Mouse (Mus musculus): ENCODE data around the gene Osgin1. TPM values are rescaled to one million over a fixed set of nuclear protein-coding genes. Genes with fewer than 3 reads are reported as not detected.

Gene Osgin1
- total RNA-seq, 2 experiments from 2014 or later: 3.1 to 4.2 TPM

DNA sequence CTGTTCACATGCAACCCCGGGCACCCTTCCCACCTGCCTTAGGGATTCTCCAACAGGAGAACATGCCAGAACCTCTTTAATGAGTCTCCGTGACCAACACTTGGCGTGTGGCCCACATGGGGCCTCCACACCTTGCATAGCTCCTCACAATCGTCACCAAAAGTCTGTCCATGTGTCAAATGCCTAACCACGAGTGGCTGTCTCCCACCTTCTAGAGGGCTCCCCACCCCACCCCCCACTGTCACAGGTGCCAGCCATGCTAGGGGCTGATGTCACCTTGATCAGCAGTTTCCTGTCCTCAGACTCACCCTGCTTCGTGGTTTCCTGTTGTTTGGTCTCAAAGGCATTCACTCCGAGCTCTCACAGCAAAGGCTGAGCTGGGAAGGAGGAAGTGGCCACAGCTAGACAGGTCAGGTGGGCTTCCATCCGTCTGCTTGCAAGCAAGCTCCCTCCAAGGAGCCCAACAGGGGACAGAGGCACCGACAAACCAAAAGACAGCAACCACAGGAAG is 10.2 kb upstream of the Osgin1 start:
- DNase-seq: peak; percentile 73 to 83

- no peak for DNase-seq
These were observed 9.7 kb upstream of the Osgin1 start for GRCm38 (mm10) chr8:119424199-119424733.

DNA sequence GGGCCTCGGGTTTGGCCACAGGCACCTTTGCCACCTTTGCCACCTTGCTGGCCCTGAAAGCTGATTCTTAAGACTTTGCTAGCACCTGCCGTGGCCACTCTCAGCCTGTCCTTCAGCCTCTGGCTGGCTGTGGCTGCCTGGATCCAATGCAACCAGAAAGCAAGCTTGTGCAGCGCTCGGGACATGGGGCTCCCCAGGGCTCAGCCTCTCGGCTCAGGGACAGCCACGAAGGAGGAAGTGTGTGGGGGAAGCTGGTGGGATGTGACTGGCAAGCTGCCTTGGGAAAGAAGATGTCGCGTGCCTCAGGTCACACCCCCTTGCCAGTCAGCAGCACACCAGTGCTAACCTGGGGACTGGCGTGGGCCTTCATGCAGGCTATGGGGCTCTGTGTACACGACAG is 9.2 kb upstream of the Osgin1 start:
- DNase-seq: peak in 1 of 2 experiments; percentile 72

DNA sequence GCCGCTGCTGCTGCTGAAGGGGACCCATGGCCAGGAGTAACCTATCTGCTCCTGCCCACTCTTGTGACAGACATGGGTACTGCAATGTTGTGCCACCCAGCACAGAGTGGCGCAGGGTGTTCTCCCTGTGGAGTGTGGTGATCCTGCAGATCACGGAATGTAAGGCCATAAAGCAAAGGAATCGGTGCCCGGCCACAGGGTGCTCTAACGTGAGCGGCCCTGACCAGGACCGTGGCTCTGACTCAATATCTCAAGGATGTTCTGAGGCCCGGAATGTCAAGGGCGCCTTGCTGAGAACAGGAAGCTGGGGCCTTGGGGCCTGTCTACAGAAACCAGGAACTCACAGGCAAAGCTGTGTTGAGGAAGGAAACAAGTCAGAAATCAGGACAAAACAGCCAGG is 8.4 kb upstream of the Osgin1 start:
- peak in 1 of 2 experiments; percentile 86 for DNase-seq

GRCm38 (mm10) chr8:119426069-119426735 is 7.7 kb upstream of the Osgin1 start:
- DNase-seq: peak; percentile 62 to 82

DNA sequence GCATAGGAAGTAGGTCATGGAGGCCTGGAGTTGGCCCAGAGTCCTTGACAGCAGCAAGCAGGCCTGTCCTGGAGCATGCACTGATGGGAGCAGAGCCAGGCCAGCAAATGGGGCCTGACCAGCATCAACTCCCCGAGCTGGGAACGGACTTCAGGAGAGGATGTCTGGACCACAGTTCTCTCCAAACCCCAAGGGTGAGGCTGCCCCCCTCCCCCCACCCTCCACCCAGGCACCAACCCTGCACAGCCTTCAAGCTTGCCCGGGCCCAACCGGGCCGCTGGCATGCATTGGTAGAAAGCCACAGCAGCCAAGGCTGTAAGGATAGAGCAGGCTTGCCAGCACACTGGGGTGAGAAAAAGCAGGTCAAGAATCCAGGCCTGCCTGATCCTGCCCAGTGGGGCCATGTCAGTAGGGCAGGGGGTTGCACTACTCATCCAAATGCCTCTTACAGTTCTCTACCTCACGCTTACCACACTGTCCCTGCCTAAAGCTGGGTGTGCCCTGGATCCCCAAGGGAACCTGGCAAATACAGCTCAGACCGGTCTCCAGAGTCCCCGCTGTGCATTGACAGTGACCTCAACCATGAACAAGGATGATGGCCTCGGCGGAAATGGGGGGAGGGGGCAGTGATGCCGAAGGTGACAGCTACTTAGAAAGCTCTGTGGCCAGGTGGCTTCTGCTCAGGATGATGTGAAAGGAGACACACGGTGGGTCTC is 6.1 kb upstream of the Osgin1 start:
- DNase-seq: peak; percentile 63 to 80

- DNase-seq: peak in 1 of 2 experiments; percentile 36
These were observed 5.6 kb upstream of the Osgin1 start for GRCm38 (mm10) chr8:119428350-119428740.

- no peak for DNase-seq
These were observed 5.1 kb upstream of the Osgin1 start for GRCm38 (mm10) chr8:119428766-119429327.

GRCm38 (mm10) chr8:119429552-119429951 is 4.4 kb upstream of the Osgin1 start:
- no peak for DNase-seq

DNA sequence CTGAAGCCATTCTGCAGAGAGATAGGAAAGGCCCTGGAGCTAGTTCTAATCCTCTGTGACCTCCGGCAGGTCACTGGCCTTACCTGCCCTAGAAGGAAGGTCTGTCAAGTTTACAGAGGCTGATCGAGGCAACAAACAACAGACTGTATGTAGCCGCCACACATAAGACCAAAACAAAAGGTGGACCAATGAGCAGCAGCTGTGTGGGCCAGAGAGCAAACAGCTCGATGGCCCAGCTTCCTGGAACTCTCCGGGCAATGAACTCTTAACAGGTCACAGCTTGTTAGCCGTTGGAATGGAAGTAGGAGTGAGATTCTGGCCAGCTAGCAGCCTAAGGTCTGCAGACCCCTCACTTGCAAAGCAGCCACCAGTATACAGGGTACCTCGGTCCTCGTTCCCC is 3.7 kb upstream of the Osgin1 start:
- DNase-seq: no peak

- no peak for DNase-seq
These were observed 3.2 kb upstream of the Osgin1 start for GRCm38 (mm10) chr8:119430690-119431089.

DNA sequence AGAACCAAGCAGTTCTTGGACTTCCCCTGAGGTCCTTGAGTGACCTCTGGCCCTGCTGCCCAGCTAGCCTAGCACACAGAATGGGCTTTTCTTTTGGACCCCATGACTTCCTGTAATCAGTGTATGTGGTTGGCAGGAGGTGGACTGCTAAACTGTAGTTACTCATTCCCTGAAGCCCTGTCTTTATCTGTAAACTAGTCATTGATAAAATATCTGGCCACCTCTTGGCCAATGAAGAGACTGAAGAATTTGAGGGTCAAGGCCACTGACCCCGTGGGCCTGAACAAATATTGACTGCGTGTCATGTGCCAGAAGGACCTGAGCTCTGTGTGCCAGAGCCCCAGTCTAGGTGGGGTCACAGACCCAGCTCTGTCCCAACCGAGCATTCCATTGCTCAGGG is 1.6 kb upstream of the Osgin1 start:
- DNase-seq: no peak

- DNase-seq: no peak
These were observed 645 bp downstream of the Osgin1 start for GRCm38 (mm10) chr8:119434569-119434968.

DNA sequence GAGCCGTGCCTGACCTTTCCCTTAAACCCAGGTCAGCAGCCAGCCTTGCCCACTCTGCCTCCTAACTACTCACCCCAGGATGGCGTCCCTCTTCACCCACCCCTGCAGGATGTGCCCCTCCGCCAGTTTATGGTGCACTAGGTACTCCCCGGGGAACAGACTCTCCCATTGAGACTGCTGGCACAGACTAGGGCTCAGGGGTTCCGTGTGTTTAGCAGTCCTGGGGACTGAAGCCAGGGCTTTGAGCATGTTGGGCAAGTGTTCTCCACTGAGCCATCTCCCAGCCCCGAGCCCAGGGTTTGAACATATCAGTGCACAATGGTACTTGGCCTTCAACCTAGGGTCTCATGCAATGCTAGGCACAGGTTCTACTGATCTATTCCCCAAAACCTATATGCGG is 1.6 kb downstream of the Osgin1 start:
- no peak for DNase-seq

GRCm38 (mm10) chr8:119436331-119436730 is 2.4 kb downstream of the Osgin1 start:
- no peak for DNase-seq

DNA sequence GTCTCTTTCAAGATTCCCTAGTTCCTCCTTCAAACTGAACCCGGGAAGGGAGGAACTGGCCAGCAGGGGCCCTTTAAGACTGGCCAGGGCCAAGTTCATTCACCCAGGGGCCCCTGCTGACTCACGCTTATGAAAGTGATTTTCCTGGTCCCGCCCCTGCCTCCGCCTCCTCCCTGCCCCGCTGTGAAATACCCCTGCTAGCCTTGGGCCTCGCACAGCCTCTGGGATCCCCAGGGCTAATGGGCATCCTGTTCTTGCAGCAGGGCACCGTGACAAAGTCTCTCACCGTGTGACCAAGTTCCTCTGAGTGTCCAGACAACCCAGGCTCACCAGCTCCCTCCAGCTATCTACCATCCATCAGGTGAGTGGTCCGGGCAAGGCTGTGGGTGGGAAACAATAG is 3.0 kb downstream of the Osgin1 start:
- DNase-seq: peak; percentile 93 to 95

DNA sequence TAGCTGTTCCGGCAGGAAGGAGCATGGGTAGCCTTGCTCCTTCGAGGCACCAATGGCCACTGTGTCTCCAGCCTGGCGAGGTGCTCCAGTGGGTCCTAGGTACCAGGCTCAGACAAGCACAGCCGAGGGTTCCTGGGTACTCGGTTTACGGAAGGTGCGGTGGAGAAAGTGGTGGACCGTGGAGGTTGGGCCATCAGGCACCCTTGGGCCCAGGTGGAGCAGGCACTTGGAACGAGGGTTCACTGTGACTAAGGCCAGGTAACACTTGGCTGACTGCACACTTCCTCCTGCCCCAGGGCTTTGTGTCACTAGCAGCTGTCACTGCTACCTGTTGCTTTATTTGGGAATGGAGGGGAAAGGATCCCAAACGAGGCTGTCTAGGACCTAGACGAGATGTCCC is 3.6 kb downstream of the Osgin1 start:
- DNase-seq: peak in 1 of 2 experiments; percentile 38

- DNase-seq: no peak
These were observed 5.0 kb downstream of the Osgin1 start for GRCm38 (mm10) chr8:119438876-119439275.

DNA sequence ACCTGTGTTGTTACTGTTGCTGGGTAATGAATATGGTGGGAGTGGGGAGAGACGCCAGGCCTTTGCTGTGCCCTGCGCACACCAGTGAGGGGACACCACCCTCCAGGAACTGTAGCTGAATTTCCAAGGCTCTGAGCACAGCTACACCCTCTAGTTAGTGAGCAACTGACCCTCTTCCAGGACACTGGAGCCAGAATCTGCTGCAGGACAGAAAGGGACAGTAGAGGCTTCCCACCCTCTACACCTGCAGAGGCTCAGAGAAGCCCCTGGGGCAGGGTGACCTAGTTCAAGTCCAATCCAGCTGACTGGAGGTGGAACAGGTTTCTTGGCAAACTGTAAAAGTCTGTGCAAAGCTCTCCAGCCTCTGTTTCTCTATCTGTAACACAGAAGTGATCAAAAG is 5.5 kb downstream of the Osgin1 start:
- DNase-seq: no peak

GRCm38 (mm10) chr8:119439893-119440249 is 5.9 kb downstream of the Osgin1 start:
- DNase-seq: no peak

- DNase-seq: peak; percentile 90
These were observed 6.5 kb downstream of the Osgin1 start for GRCm38 (mm10) chr8:119440250-119440951.

DNA sequence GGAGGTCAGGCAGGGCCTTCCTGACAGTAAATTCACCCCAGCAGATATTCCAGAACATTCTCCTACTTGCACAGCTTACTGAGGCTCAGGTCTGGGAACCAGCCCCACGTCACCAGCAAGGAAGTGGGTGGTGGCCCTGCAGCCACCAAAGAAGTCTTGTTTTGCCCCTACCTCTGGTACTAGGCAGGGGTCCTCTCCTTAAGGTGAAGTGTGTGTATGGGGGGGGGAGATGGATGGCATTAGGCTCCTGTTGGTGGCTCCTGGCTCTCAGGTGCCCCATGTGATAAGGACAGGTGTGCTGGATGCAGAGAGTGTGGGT is 7.0 kb downstream of the Osgin1 start:
- no peak for DNase-seq

DNA sequence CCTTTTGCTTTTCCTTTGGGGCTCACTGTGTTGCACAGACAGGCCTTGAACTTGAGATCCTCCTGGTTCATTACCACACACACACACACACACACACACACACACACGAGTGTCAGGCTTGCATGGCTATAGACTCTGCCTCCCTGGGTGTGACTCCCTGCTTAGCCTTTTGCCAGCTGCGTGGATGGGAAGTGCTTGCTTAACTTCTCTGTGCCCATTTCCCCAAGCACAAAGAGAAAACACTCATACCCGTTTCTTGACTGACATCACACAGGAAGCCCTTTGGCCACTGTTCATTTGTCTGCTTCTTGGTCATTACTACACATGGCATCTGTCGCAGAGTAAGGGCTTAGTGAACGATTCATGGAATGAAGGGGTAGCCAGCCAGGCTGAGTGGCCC is 8.1 kb downstream of the Osgin1 start:
- DNase-seq: no peak

All from heart, adult 18-20 months (tissue).